In the genomic region with DNA sequence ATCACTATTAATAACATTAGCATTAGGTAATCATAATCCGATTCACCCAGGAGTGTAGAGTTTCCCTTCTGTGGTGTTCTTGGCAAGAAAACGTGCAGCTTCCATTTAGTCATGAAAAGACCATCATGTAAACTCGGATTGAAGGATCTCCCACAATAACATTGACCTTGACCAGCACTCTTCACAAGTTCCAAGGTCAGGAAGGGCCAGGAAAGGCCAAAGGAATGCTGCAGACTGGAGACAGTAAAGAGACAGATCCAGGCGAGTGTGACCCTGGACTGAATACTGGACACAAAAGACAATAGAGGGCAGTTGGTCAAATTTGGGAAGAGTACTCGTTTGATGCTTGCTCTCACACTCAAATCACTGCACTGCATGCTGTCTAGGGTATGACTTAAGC, we compare ENCODE assay signal across 27 mouse cellular contexts. TPM values are rescaled to one million over a fixed set of nuclear protein-coding genes. Genes with fewer than 3 reads are reported as not detected.
DNase-seq lines count a peak whose midpoint lies in the region; ATAC-seq lines count a peak whose summit lies in the region.
"Had no signal": no experiment of that assay in that cellular context is flagged by ENCODE, and none has a peak within 500 bp of the region (broad histone marks: within the 10 kb centered on the region; RNA-seq: fewer than 3 reads in every experiment).

No protein-coding gene starts in this region.

- peak overlapping the region; percentile 70 for H3K4me2 ChIP-seq in liver, embryonic 12.5 days
- H3K4me2 ChIP-seq: embryonic facial prominence, embryonic 12.5 days; embryonic facial prominence, embryonic 15.5 days; forebrain, embryonic 13.5 days; heart, embryonic 12.5 days; heart, embryonic 15.5 days; hindbrain, embryonic 13.5 days; intestine, embryonic 15.5 days had no signal

- H3K4me1 ChIP-seq in liver, embryonic 12.5 days: peaks cover 98% of the 10 kb centered on the region
- H3K4me1 ChIP-seq: embryonic facial prominence, embryonic 15.5 days; forebrain, embryonic 13.5 days had no signal

- peaks cover 77% of the 10 kb centered on the region for H3K36me3 ChIP-seq in liver, embryonic 12.5 days
- H3K36me3 ChIP-seq: embryonic facial prominence, embryonic 12.5 days; embryonic facial prominence, embryonic 15.5 days; forebrain, embryonic 10.5 days; heart, embryonic 12.5 days; heart, embryonic 15.5 days; hindbrain, embryonic 10.5 days; hindbrain, embryonic 13.5 days; intestine, embryonic 15.5 days had no signal

- H3K9ac ChIP-seq in liver, embryonic 12.5 days: peak overlapping the region; percentile 71
- H3K9ac ChIP-seq: embryonic facial prominence, embryonic 12.5 days; embryonic facial prominence, embryonic 15.5 days; forebrain, embryonic 13.5 days; heart, embryonic 12.5 days; heart, embryonic 15.5 days; hindbrain, embryonic 13.5 days; intestine, embryonic 15.5 days had no signal

- WGBS in liver, embryonic 12.5 days (ENCODE audit: insufficient replicate concordance): 66% methylated on average over 5 of the region's 5 CpGs

- no peaks in the 10 kb centered on the region for H3K27me3 ChIP-seq in liver, embryonic 12.5 days (replicated peaks)
- H3K27me3 ChIP-seq: embryonic facial prominence, embryonic 12.5 days; embryonic facial prominence, embryonic 15.5 days; forebrain, embryonic 13.5 days; heart, embryonic 12.5 days; heart, embryonic 15.5 days; hindbrain, embryonic 13.5 days; intestine, embryonic 15.5 days had no signal

- peak overlapping the region; percentile 96 for H3K27ac ChIP-seq in liver, embryonic 12.5 days
- H3K27ac ChIP-seq: embryonic facial prominence, embryonic 15.5 days; forebrain, embryonic 10.5 days; forebrain, embryonic 13.5 days; heart, embryonic 15.5 days; hindbrain, embryonic 10.5 days; hindbrain, embryonic 13.5 days; intestine, embryonic 15.5 days had no signal

- H3K4me3 ChIP-seq in liver, embryonic 12.5 days: peak overlapping the region; percentile 51
- H3K4me3 ChIP-seq: embryonic facial prominence, embryonic 12.5 days; embryonic facial prominence, embryonic 15.5 days; forebrain, embryonic 10.5 days; forebrain, embryonic 13.5 days; heart, embryonic 12.5 days; heart, embryonic 15.5 days; hindbrain, embryonic 10.5 days; hindbrain, embryonic 13.5 days; intestine, embryonic 15.5 days had no signal

- no peaks in the 10 kb centered on the region for H3K9me3 ChIP-seq in liver, embryonic 12.5 days (replicated peaks)
- H3K9me3 ChIP-seq: embryonic facial prominence, embryonic 12.5 days; embryonic facial prominence, embryonic 15.5 days; forebrain, embryonic 10.5 days; forebrain, embryonic 13.5 days; heart, embryonic 12.5 days; heart, embryonic 15.5 days; hindbrain, embryonic 10.5 days; hindbrain, embryonic 13.5 days; intestine, embryonic 15.5 days had no signal

- DNase-seq in adrenal gland, postnatal 36 days: peak; percentile 23 to 27
- no peak for DNase-seq in adrenal gland, postnatal 25 days
- DNase-seq in liver: no peak
- DNase-seq in testis, postnatal 14 days (ENCODE audit: low spot score): peak; percentile 21
- DNase-seq in testis, postnatal 10 days (ENCODE audit: low spot score): no peak
- no peak for DNase-seq in urinary bladder, adult 2 months (ENCODE audit: low spot score)
- DNase-seq: cerebellum, adult 11 months; cerebellum, adult 2 months; cerebellum, adult 9-11 months; cerebellum, postnatal 25 days; gastrocnemius, postnatal 10 days; gastrocnemius, postnatal 36 days; heart, postnatal 10 days; heart, postnatal 36 days had no signal

- ATAC-seq in liver, embryonic 12.5 days: no peak
- ATAC-seq: CD4-positive, CD25-positive, alpha-beta regulatory T cell, adult 4 months; forebrain, embryonic 13.5 days; forebrain, embryonic 16.5 days; hindbrain, embryonic 16.5 days; intestine, embryonic 15.5 days had no signal

RNA-seq across cellular contexts. Expression of a gene that starts 51.6 kb away (rescaled TPM):
- total RNA-seq in adrenal gland, postnatal 36 days (2021): 100 to 1,000 TPM; 417 to 626 TPM
- total RNA-seq in adrenal gland, postnatal 25 days (2021): 295 and 386 TPM in 2 replicates
- 137 and 141 TPM in 2 replicates for polyA plus RNA-seq in liver, embryonic 12.5 days (2016; fragmentation: Nextera tagmentation; extraction: Ambion mirVana)
- 8.6 and 10.0 TPM in 2 replicates for polyA plus RNA-seq in urinary bladder, adult 2 months (2012; rRNA removed)

Comparison
In these comparisons a context has a peak if more than half of its experiments do, and no peak if none do; other contexts are left out.
1. DNase-seq: peak in adrenal gland, postnatal 36 days (2 of 2) and testis, postnatal 14 days (single experiment); none in adrenal gland, postnatal 25 days (single experiment), liver (single experiment), testis, postnatal 10 days (single experiment) and urinary bladder, adult 2 months (single experiment).